Comparison of ENCODE assay signal across 23 mouse cellular contexts in genomic region chr14:87126076-87126639, GRCm38 (mm10). TPM values are rescaled to one million over a fixed set of nuclear protein-coding genes. Genes with fewer than 3 reads are reported as not detected.
DNase-seq lines count a peak whose midpoint lies in the region; ATAC-seq and TF ChIP-seq lines count a peak whose summit lies in the region.
"Had no signal": no experiment of that assay in that cellular context is flagged by ENCODE, and none has a peak within 500 bp of the region (broad histone marks: within the 10 kb centered on the region; RNA-seq: fewer than 3 reads in every experiment).

No protein-coding gene starts in this region.

- TF ChIP-seq CTCF in lung, embryonic 14.5 days (IDR thresholded peaks at IDR 0.05; ENCODE audit: low read depth), result no peak
- no peak for TF ChIP-seq CTCF in stomach, postnatal 0 days (IDR thresholded peaks at IDR 0.05; ENCODE audit: low read depth)

- H3K4me3 ChIP-seq in lung, embryonic 14.5 days (ENCODE audit: low read depth, low read length), result no peak overlapping the region
- H3K4me3 ChIP-seq in lung, embryonic 16.5 days (ENCODE audit: low read length), result no peak overlapping the region
- H3K4me3 ChIP-seq in stomach, embryonic 14.5 days (ENCODE audit: low read depth, low read length), result no peak overlapping the region
- H3K4me3 ChIP-seq in stomach, postnatal 0 days (ENCODE audit: low read depth, low read length), result no peak overlapping the region
- H3K4me3 ChIP-seq: embryonic facial prominence, embryonic 13.5 days; embryonic facial prominence, embryonic 15.5 days; erythroblast, embryonic 14.5 days; forebrain, embryonic 10.5 days; forebrain, embryonic 12.5 days had no signal

- H3K27me3 ChIP-seq in lung, embryonic 14.5 days (ENCODE audit: insufficient read depth, low read length), result no peaks in the 10 kb centered on the region
- no peaks in the 10 kb centered on the region for H3K27me3 ChIP-seq in lung, embryonic 16.5 days (ENCODE audit: control insufficient read depth, insufficient read depth, low read depth, low read length)
- H3K27me3 ChIP-seq in stomach, embryonic 14.5 days (ENCODE audit: control insufficient read depth, insufficient read depth, low read length), result no peaks in the 10 kb centered on the region
- no peaks in the 10 kb centered on the region for H3K27me3 ChIP-seq in stomach, postnatal 0 days (ENCODE audit: control insufficient read depth, insufficient read depth, low read length)
- H3K27me3 ChIP-seq: embryonic facial prominence, embryonic 13.5 days; embryonic facial prominence, embryonic 15.5 days; forebrain, embryonic 12.5 days had no signal

- no peak overlapping the region for H3K9ac ChIP-seq in lung, embryonic 14.5 days
- no peak overlapping the region for H3K9ac ChIP-seq in lung, embryonic 16.5 days (ENCODE audit: low read length)
- no peak overlapping the region for H3K9ac ChIP-seq in stomach, embryonic 14.5 days (replicated peaks; ENCODE audit: low read depth, low read length)
- no peak overlapping the region for H3K9ac ChIP-seq in stomach, postnatal 0 days (ENCODE audit: low read length)
- H3K9ac ChIP-seq: embryonic facial prominence, embryonic 13.5 days; embryonic facial prominence, embryonic 15.5 days; forebrain, embryonic 12.5 days had no signal

- no peaks in the 10 kb centered on the region for H3K9me3 ChIP-seq in lung, embryonic 14.5 days (ENCODE audit: low read depth, low read length)
- H3K9me3 ChIP-seq in lung, embryonic 16.5 days (ENCODE audit: control insufficient read depth, low read length), result no peaks in the 10 kb centered on the region
- H3K9me3 ChIP-seq in stomach, embryonic 14.5 days (ENCODE audit: control insufficient read depth, low read depth, low read length), result no peaks in the 10 kb centered on the region
- H3K9me3 ChIP-seq in stomach, postnatal 0 days (ENCODE audit: control insufficient read depth, low read length), result no peaks in the 10 kb centered on the region
- H3K9me3 ChIP-seq: embryonic facial prominence, embryonic 13.5 days; embryonic facial prominence, embryonic 15.5 days; forebrain, embryonic 10.5 days; forebrain, embryonic 12.5 days had no signal

- 0 out of 2 replicates have a peak, but pooled peaks cover 3% of the 10 kb centered on the region for H3K36me3 ChIP-seq in lung, embryonic 14.5 days (ENCODE audit: insufficient read depth)
- no peaks in the 10 kb centered on the region for H3K36me3 ChIP-seq in lung, embryonic 16.5 days (ENCODE audit: control insufficient read depth, insufficient read depth, low read length)
- no peaks in the 10 kb centered on the region for H3K36me3 ChIP-seq in stomach, embryonic 14.5 days (ENCODE audit: control insufficient read depth, insufficient read depth, low read length)
- H3K36me3 ChIP-seq in stomach, postnatal 0 days (ENCODE audit: control insufficient read depth, insufficient read depth, low read length), result no peaks in the 10 kb centered on the region
- H3K36me3 ChIP-seq: embryonic facial prominence, embryonic 13.5 days; embryonic facial prominence, embryonic 15.5 days; forebrain, embryonic 12.5 days had no signal

- H3K4me2 ChIP-seq in lung, embryonic 14.5 days, result no peak overlapping the region
- no peak overlapping the region for H3K4me2 ChIP-seq in lung, embryonic 16.5 days (ENCODE audit: low read depth, low read length)
- no peak overlapping the region for H3K4me2 ChIP-seq in stomach, embryonic 14.5 days (replicated peaks; ENCODE audit: low read depth, low read length)
- H3K4me2 ChIP-seq in stomach, postnatal 0 days (replicated peaks; ENCODE audit: low read depth), result no peak overlapping the region
- H3K4me2 ChIP-seq: embryonic facial prominence, embryonic 13.5 days; embryonic facial prominence, embryonic 15.5 days; forebrain, embryonic 12.5 days had no signal

- no peaks in the 10 kb centered on the region for H3K4me1 ChIP-seq in lung, embryonic 14.5 days (ENCODE audit: insufficient read depth)
- H3K4me1 ChIP-seq in lung, embryonic 16.5 days (replicated peaks; ENCODE audit: control insufficient read depth, insufficient read depth, low read length), result peaks cover 12% of the 10 kb centered on the region
- no peaks in the 10 kb centered on the region; the same call in 1 of the 2 replicates for H3K4me1 ChIP-seq in stomach, embryonic 14.5 days (ENCODE audit: control insufficient read depth, insufficient read depth, low read length)
- H3K4me1 ChIP-seq in stomach, postnatal 0 days (replicated peaks; ENCODE audit: control insufficient read depth, insufficient read depth), result no peaks in the 10 kb centered on the region
- H3K4me1 ChIP-seq: embryonic facial prominence, embryonic 15.5 days had no signal

- no peak overlapping the region for H3K27ac ChIP-seq in lung, embryonic 14.5 days (ENCODE audit: low read depth)
- peak overlapping the region; percentile 31 for H3K27ac ChIP-seq in lung, embryonic 16.5 days (ENCODE audit: low read length)
- no peak overlapping the region for H3K27ac ChIP-seq in stomach, embryonic 14.5 days (ENCODE audit: low read length)
- H3K27ac ChIP-seq in stomach, postnatal 0 days (replicated peaks), result no peak overlapping the region
- H3K27ac ChIP-seq: embryonic facial prominence, embryonic 13.5 days; embryonic facial prominence, embryonic 15.5 days; forebrain, embryonic 10.5 days; forebrain, embryonic 12.5 days had no signal

- peak; percentile 62 for DNase-seq in lung, embryonic 14.5 days
- no peak for DNase-seq in lung, postnatal 14 days
- DNase-seq in lung, postnatal 4 days, result no peak
- DNase-seq in stomach, postnatal 0 days (ENCODE audit: low spot score), result no peak
- DNase-seq in ovary, adult 18-20 months (ENCODE audit: low spot score), result no peak
- DNase-seq: adrenal gland, adult 2 months; adrenal gland, postnatal 10 days; adrenal gland, postnatal 25 days; cerebellum, adult 11 months; cerebellum, adult 18-20 months; cerebellum, adult 8-10 months; cerebellum, adult 9-11 months; cerebellum, postnatal 14 days; cerebellum, postnatal 36 days; embryo, embryonic 11 days had no signal

- WGBS in lung, embryonic 14.5 days, result 41% methylated on average over 6 of the region's 6 CpGs
- 45% methylated on average over 6 of the region's 6 CpGs for WGBS in lung, embryonic 16.5 days
- WGBS in stomach, embryonic 14.5 days, result 48% methylated on average over 6 of the region's 6 CpGs
- 48% methylated on average over 6 of the region's 6 CpGs for WGBS in stomach, postnatal 0 days

- TF ChIP-seq EP300 in stomach, postnatal 0 days (optimal IDR thresholded peaks at IDR 0.05), result no peak

- peak; percentile 62; the same call in 1 of the 2 replicates for ATAC-seq in lung, embryonic 14.5 days (ENCODE audit: insufficient read depth)
- ATAC-seq in lung, embryonic 16.5 days (ENCODE audit: low read depth), result peak; percentile 63; the same call in 1 of the 2 replicates
- ATAC-seq in stomach, embryonic 14.5 days (ENCODE audit: insufficient number of reproducible peaks, insufficient read depth, low FRiP score, low read depth), result 0 out of 2 replicates have a peak, but pooled peaks have one; percentile 23
- no peak for ATAC-seq in stomach, postnatal 0 days (ENCODE audit: low FRiP score, low TSS enrichment)
- ATAC-seq: forebrain, embryonic 14.5 days had no signal

RNA-seq across cellular contexts. Expression of gene Diaph3, which starts 14.9 kb away (rescaled TPM):
- polyA plus RNA-seq in lung, embryonic 14.5 days (2014; fragmentation: Nextera tagmentation; extraction: Ambion mirVana), result 19.7 and 25.9 TPM in 2 replicates
- 16.6 and 17.6 TPM in 2 replicates for polyA plus RNA-seq in lung, embryonic 16.5 days (2015; fragmentation: Nextera tagmentation; extraction: Ambion mirVana)
- polyA plus RNA-seq in stomach, embryonic 14.5 days (2014; fragmentation: Nextera tagmentation; extraction: Ambion mirVana), result 23.4 and 25.7 TPM in 2 replicates
- polyA plus RNA-seq in stomach, postnatal 0 days (2015; fragmentation: Nextera tagmentation; extraction: Ambion mirVana), result 2.3 and 3.5 TPM in 2 replicates
